Mouse (Mus musculus): ENCODE measurements around the gene Topors.

Gene Topors

DNA sequence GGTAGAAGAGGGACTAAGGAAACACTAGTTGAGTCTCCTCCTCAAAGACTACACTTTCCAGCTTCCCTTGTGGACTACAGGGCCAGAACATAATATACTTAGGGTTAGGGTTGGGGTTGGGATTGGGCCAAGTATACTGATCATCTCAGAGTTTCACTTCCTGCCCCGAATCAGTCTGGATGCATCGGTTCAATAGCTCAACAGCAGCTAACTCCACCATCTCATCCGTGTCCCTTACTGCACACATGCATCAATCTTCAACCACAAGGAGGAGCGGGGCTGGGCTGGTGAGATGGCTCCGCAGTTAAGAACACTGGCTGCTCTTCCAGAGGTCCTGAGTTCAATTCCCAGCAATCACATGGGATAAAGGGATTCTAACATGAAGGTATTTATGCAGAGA is 18.7 kb downstream of the Topors start:
- DNase-seq (ENCODE audit: low read depth, low spot score) = peak; percentile 38

DNA sequence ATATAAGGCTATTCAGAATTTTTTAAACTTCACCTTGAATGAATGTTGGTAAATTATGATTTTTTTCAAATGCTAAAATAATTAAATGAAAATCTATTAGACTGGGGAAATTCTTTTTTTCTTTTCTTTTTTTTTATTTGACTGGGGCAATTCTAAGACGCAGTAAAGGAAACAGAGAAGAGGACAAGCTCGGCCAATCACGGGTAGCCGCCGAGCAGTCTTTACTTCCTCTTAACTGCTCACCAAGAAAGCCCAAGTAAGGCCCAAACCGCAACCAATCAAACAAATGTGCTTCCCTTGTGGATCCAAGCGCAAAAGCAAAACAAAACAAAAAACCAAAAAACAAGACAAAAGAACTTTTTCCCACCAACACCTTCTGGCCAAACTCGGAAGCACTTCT is 25.6 kb downstream of the Topors start:
- DNase-seq (ENCODE audit: low read depth, low spot score) = peak; percentile 79

GRCm38 (mm10) chr4:40243006-40243405 is 26.6 kb downstream of the Topors start:
- no peak for DNase-seq (ENCODE audit: low read depth, low spot score)

DNA sequence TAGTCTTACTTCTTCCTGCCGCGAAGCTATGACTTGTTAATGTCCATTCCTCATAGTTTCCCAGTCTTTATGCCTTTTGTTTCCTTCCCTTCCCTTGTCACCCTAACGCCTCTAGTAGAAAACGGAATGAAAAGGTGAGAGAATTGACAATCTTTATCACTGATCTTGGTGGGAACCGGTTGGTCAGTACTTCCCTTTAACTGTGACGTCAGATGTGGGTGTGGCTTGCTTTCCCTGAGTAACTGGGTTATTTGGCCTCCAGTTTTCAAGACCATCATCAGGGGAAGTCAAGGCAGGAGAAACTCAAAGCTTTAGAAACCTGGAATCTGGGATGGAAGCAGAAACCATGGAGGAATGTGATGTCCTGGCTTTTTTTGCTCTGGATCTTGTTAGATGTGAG is 27.7 kb downstream of the Topors start:
- no peak for DNase-seq (ENCODE audit: low read depth, low spot score)

- DNase-seq (ENCODE audit: low read depth, low spot score) = no peak
Observed at GRCm38 (mm10) chr4:40240272-40240744, 29.3 kb downstream of the Topors start.

GRCm38 (mm10) chr4:40239409-40240271 is 30.0 kb downstream of the Topors start, which contains the start of gene Ddx58:
TSS of gene Ddx58 (minus strand) at chr4:40239828.
- no peak for DNase-seq (ENCODE audit: low read depth, low spot score)

- peak; percentile 41 for DNase-seq (ENCODE audit: low read depth, low spot score)
Observed at GRCm38 (mm10) chr4:40238483-40239408, 30.9 kb downstream of the Topors start.

DNA sequence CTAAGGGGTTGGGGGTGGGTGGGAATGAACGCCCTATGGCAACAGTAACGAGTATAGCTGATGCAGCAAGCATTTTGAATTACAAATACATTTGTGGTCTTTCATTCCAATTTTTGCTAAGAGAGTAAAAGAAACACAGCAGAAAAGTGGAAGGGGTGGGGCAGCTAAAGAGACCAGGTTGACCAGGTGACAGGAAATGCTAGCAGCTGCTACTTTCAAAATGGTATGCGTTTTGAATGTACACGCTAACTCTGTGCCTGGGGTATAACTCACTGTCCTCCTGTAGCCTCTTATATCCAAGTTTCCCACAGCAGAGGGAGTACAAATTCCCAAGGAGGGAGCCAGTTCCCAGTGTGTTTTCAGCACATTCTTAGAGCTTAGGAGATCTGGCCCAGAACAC is 32.8 kb downstream of the Topors start:
- peak; percentile 46 for DNase-seq (ENCODE audit: low read depth, low spot score)

DNA sequence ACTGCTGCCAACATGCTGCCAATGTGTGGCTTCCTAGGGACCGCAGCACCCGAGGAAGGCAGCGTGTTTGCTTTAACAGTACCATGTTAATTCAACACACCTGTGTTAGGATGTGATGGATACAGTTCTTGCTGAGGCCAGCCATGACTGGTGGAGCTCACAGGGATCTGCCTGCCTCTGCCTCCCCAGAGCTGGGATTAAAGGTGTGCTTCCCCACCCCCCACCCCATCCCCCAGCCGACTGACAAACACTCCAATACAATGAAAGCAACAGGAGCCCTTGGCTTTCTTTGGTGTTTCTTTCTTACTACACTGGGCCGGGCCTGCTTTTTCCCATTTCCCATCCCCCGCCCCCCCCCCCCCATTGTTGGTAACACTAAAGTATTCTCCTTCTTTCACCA is 35.4 kb downstream of the Topors start:
- no peak for DNase-seq (ENCODE audit: low read depth, low spot score)

DNA sequence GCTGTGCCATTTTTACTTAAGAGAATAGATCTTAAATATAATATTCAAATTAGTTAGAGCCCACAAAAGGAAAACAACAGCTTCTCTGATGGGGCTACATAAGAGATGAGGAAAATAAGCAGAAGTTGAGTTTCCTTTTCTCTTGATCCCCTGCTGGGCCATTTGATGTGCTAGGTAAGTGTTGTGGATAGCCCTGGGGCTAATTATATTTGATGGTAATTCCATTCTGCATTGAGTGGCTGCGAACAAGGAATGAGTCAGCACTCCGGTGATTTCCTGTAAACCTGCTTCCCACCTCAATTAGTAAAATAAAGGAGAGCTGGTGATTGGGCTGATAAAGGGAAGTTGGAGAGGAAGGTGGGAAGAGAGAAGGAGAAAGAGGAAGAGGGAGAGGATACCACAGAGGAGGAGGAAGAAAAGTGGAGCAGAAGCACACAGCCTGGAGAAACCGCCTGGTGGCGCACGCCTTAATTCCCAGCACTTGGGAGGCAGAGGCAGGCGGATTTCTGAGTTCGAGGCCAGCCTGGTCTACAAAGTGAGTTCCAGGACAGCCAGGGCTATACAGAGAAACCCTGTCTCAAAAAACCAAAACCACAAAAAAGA is 36.5 kb downstream of the Topors start:
- peak; percentile 38 for DNase-seq (ENCODE audit: low read depth, low spot score)

DNA sequence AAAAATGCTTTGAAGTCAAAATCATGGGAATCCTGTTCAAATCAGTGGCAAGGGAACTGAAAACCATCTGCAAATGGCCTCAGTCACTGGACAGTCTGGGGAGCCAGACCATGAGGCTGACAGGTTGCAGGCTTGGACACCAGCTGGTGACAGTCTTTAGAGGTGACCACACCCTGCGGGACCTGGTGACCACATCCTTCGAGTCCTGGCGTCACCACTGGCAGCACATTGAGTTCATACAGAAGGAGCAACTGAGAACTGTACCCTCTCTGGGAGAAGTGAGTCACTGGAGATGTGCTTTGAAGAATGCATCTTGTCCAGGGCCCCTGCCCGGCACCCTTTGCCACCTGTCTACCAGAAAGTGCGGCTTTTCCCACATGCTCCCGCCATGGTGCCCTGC is 39.9 kb downstream of the Topors start:
- no peak for DNase-seq (ENCODE audit: low read depth, low spot score)

- DNase-seq (ENCODE audit: low read depth, low spot score) = no peak
Observed at GRCm38 (mm10) chr4:40227886-40228285, 41.8 kb downstream of the Topors start.

DNA sequence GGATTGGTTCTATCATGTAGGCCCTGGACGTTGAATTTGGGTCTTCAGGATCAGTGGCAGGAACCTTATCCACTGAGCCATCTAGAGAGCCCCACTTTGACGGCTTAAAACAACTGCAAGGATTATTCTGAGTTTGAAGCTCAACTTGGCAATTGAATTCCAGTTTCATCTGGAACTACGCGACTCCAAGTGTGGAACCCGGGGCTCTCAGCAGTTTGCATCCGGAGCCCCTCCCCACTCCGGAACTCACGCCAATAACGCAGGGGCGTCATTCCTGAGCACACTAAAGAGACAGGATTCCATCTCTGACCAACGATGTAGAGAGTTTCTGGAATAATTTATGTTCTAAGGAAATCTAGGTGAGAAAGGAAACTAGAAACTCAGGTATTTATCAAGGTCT is 42.5 kb downstream of the Topors start:
- DNase-seq (ENCODE audit: low read depth, low spot score) = no peak

GRCm38 (mm10) chr4:40226095-40226494 is 43.6 kb downstream of the Topors start:
- no peak for DNase-seq (ENCODE audit: low read depth, low spot score)

DNA sequence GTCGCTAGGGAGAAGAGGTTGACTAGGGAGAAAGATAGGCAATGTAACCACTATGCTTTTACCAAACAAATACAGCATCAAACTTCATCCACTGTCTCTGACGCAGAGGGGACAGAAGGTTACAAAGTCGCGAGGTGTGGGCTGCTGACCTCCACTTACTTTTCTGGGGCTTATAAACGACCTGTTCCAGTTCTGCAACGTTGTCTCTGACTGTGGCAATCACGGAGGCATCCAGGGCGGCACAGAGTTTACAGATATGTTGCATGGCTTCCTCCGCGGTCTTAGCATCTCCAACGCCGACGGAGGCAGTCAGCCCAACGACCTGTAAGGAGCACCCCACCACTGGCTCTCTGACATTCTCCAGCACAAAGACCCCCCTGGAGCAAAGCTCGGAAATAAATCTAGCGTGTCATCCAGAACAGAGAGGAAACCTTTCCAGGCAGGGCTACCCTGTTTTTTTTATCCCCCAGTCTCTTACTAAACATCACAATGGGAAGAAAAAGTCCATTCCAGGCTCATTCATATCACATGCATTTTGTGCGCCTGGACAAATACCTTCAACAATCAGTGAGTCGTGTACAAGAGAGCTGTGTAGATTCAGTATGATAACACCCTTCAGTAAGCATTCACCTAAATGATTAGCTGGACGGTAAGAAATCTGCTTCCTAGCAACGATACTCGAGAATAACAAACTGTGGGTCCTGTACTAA is 47.6 kb downstream of the Topors start:
- DNase-seq (ENCODE audit: low read depth, low spot score) = no peak

GRCm38 (mm10) chr4:40221004-40221760 is 48.5 kb downstream of the Topors start:
- no peak for DNase-seq (ENCODE audit: low read depth, low spot score)

DNA sequence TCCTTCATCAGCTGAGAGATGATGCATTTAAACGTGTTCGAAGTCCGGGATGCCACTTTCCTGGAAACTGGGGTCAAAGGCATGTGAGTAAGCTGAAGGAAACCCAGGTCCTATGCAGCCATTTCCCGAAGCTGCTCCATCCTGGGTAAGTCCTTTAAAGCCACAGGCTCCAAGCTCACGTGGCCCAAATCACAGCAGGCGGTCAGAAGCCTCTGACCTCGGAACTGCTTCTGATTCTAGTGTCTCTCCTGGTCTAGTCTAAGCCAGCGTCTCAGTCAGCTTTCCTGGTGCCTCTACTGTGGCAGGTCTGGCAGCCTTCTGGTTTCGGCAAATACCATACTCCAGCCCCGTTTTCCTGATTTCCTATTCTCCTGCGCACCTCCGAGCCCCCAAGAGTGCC is 49.2 kb downstream of the Topors start:
- DNase-seq (ENCODE audit: low read depth, low spot score) = no peak

DNA sequence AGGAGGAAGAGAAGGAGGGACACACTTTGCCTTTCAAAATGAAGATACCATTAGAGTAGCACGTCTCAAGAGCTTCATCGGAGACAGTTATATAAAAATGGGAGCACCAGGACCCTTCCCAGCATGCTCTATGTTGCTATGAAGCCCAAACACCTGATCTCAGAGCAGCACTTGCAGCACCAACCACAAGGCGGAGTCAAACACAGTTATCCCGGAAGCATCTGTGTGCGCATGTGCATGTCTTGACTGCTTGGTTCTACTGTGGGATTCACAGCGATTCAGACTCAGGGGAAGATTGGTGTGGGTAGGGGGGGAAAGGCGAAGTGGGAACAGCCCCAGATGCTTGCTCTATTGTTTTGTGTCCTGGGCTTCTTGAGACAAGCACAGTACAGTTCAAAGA is 51.3 kb downstream of the Topors start:
- DNase-seq (ENCODE audit: low read depth, low spot score) = peak; percentile 82

DNA sequence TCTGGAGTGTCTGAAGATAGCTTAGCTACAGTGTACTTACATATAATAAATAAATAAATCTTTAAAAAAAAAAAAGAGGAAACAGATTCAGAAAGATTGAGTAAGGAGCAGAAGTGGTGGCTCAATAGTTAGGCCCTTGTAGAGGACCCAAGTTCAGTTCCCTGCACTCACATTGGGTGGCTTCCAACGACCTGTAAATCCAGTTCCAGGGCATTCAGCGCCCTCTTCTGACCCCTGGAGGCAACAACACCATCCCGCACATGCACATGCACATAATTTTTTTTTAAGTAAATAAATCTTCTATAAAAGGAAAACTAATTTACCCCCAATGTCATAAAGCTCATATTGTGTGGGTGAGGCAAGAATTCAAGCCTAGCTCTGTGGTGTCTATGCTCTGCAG is 51.7 kb downstream of the Topors start:
- peak; percentile 44 for DNase-seq (ENCODE audit: low read depth, low spot score)

- no peak for DNase-seq (ENCODE audit: low read depth, low spot score)
Observed at GRCm38 (mm10) chr4:40212177-40212576, 57.5 kb downstream of the Topors start.

All from A20 (cell line).